Mouse (Mus musculus): ENCODE data around the gene BB287469.
"Not testable (repeated sequence)": the region's sequence is repeated elsewhere in the genome, so short reads cannot be mapped to it uniquely, and the experiment has no call there.

DNA sequence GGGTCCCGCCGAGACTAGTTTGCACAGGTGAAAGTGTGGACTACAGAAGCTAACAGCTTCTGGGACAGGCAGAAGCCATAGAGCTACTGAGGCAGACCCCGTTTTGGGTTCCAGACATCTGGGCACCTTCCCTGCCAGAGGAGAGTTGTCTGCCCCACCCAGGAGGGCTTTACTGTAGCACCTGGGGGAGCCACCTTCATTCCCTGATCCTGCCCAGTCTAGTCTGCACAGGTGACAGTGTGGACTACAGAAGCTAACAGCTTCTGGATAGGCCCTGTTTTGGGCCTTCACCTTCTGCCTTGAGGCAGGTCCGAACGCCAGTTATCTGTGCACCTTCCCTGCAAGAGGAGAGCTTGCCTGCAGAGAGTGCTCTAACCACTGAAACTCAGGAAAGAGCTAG lies 18.4 kb upstream of the BB287469 start:
- TF ChIP-seq POLR2A (IDR thresholded peaks at IDR 0.05; ENCODE audit: insufficient read depth, low read length); CTCF (IDR thresholded peaks at IDR 0.05; ENCODE audit: low read depth, low read length): not testable (repeated sequence)

All from ES-Bruce4 (cell line).